Mouse (Mus musculus): ENCODE measurements around the gene Spata32. TPM values are rescaled to one million over a fixed set of nuclear protein-coding genes. Genes with fewer than 3 reads are reported as not detected.

Gene Spata32
- total RNA-seq, 2 experiments from 2014 or later = 1.0 to 1.2 TPM

DNA sequence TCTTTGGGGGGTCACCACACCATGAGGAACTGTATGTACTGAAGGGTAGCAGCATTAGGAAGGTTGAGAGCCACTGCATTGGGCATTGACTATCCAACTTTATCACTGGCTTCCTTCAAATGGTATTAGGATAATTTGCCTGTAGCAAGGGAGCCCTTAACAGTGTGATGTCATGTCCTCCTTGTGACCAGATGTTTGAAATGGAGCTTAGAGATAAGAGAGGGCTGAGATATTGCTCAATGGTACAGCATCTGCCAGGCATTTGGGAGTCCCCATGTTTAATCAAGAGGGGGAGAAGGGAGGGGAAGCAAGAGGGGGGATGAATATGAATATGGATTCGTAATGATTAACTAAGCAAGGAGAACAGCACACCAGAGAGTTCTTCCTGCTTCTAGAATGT, 2.9 kb downstream of the Spata32 start:
- DNase-seq (ENCODE audit: low spot score in 2 of 2) = no peak
- intact Hi-C loops (cut with DNase I) = no loop called here

GRCm38 (mm10) chr11:103213712-103214111, 4.5 kb downstream of the Spata32 start:
- intact Hi-C loops (cut with DNase I) = no loop called here
- no peak for DNase-seq (ENCODE audit: low spot score in 2 of 2)

DNA sequence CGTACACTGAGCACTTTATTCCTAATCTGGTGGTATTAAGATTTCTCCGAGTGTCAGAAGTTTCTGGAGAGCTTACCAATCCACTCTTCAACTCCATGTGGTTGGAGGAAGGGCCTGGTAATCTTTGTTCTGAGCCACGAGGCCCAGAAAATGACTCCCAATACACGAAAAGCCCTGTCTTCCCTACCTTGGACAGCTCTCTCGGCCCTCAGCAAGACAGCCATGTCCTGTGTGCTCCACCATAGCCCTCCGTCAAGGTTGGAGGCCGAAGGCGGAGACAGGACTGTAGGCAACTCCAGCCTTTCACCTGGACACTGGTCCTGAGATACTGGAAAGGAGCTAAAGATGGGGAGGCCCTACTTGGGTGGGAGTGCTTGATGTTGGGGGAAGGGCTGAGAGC, 7.9 kb downstream of the Spata32 start:
- intact Hi-C loops (cut with DNase I) = no loop called here
- DNase-seq (ENCODE audit: low spot score in 2 of 2) = no peak

DNA sequence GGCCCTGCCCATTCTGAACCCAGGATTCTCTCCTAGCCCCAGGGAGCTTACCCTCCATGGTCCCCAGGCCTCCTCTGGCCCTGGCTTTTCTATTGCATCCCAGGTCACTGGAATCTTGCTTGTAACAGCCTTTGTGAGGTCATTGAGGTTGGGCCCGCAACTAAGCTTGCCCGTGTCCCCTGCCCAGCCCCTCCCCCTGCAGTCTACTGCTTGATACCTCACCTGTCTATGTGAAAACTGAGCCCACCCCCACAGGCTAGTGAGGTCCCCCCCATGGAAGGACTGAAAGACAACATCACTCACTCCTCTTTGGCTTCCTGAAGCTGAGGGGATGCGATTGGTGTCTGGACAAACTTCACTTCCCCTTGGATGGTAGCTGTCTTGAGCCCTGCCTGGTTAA, 9.8 kb downstream of the Spata32 start, which contains the start of gene 1700023F06Rik:
1700023F06Rik (minus strand) TSS at position 101 of the 400 bp plus-strand sequence.
- intact Hi-C loops (cut with DNase I) = no loop called here
- DNase-seq (ENCODE audit: low spot score in 2 of 2) = no peak

GRCm38 (mm10) chr11:103206203-103206602, 12.0 kb downstream of the Spata32 start:
- intact Hi-C loops (cut with DNase I) = no loop called here
- peak in 1 of 2 experiments; percentile 50 for DNase-seq (ENCODE audit: low spot score in 2 of 2)

- no peak for DNase-seq (ENCODE audit: low spot score in 2 of 2)
- intact Hi-C loops (cut with DNase I) = no loop called here
Observed at GRCm38 (mm10) chr11:103202376-103202775, 15.9 kb downstream of the Spata32 start.

DNA sequence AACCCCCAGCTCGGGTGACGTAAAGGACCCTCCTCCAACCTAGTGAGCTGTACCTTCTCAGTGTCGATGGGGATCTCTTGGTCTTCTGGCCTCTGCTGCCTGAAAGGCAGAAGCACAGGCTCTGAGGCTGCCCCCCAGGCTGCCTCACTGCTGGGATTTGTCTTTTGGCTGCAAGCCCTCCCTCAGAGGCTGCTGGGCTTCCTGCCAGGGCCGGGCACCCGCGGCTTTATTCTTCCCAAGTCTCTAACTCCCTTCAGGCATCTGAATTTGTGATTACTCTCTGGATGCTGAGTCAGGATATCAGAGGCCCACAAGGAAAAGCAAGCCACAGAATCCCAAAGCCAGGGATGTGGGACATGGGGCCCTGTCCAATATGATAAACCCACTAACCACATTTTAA, 16.6 kb downstream of the Spata32 start:
- DNase-seq (ENCODE audit: low spot score in 2 of 2) = peak; percentile 78 to 85
- intact Hi-C loops (cut with DNase I) = no loop called here

DNA sequence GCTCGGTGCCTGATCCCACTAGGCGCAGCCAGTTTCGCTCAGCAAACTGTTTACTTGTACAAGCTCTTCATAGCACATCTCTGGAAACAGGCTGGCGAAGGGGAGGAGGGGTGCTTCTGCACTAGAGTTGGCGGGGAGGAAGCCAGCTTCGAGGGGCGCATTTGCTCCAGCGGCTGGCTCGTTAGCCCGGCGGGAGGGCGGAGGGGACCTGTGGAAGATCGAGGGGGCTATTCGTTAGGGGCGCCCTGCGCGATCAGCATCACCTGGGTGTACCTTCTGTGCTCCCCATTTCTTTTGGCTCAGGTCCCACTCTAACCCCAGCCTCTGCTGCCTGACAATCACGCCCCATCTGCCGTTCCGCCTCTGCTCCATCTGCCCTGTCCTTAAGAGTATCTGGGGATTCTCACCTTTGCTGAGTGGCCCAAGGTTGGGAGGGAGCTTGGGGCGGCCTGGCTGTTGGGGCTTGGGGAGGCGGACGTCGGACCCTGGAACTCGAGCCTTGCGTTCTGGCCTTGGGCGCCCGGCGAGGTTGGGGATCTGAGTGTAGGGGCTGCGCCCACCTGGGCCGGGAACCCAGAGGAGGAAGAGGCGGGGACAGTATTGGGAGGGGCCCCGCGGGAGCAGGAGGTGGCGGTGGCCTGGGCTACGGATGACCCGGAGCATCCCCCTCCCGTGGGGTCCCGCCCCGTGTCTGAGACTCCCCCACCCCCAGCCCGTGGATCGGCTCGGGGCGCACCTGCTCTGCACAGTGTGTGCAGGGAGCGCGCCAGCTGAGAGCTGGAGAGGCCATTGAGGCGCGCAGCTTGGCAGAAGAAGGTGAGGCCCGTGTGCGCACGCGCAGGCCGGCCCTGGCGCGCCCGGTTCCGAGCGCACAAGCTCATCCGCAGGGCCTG, 19.1 kb downstream of the Spata32 start:
- intact Hi-C loops (cut with DNase I) = no loop called here
- peak; percentile 79 to 88 for DNase-seq (ENCODE audit: low spot score in 2 of 2)

DNA sequence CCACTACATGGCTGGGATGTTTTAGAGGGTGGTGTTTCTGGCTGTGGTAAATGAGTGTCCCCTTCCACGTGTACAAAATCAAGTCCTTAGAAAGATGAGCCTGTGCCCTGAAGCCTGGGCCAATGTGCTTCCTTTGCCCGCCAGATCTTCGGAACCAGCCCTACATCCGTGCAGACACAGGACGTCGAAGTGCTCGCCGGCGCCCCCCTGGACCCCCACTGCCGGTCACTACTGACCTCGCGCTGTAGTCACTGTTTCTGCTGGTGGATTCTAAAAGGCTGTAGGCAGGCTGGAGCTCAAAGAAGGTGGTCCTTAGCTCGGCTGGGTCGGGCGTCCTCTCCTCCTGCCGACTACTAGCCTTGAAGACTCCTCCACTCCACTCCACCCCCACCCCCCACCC, 19.9 kb downstream of the Spata32 start:
- intact Hi-C loops (cut with DNase I) = no loop called here
- no peak for DNase-seq (ENCODE audit: low spot score in 2 of 2)

GRCm38 (mm10) chr11:103197340-103197739, 20.9 kb downstream of the Spata32 start:
- peak; percentile 56 to 67 for DNase-seq (ENCODE audit: low spot score in 2 of 2)
- intact Hi-C loops (cut with DNase I) = no loop called here

DNA sequence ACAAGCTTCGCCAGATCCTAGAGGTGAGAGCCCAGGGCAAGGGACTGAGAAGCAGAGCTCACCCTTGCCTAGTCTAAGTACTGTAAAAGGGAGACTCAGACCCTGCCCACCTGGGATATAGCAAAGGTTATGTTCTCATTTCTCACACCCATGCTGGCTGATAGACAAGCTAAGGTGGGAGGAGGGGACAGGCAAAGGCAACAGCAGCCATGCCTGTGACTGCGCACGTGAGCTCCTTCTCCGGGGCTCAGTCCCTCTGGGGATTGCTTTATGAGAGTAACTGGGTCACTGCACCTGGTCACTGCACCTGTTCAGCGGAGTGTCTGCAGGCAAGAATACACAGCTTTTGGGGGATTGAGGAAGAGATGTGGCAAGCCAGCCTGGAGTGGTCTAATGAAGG, 22.6 kb downstream of the Spata32 start:
- DNase-seq (ENCODE audit: low spot score in 2 of 2) = no peak
- intact Hi-C loops (cut with DNase I) = no loop called here

- DNase-seq (ENCODE audit: low spot score in 2 of 2) = no peak
- intact Hi-C loops (cut with DNase I) = no loop called here
Observed at GRCm38 (mm10) chr11:103195236-103195635, 23.0 kb downstream of the Spata32 start.

DNA sequence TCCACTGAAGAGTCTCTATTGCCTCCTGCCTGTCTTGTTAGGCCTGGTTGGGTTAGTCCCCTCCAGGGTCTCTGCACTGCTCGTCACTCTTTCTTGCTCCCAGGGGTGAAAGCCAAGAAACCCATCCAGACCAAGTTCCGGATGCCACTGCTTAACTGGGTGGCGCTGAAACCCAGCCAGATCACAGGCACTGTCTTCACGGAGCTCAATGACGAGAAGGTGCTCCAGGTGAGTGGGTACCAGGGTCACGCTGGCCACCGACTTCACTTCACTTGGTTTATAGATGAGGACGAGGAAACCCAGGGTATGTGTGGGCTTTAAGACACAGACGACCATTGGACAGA, 24.4 kb downstream of the Spata32 start:
- intact Hi-C loops (cut with DNase I) = no loop called here
- no peak for DNase-seq (ENCODE audit: low spot score in 2 of 2)

- peak; percentile 79 to 83 for DNase-seq (ENCODE audit: low spot score in 2 of 2)
- intact Hi-C loops (cut with DNase I) = no loop called here
Observed at GRCm38 (mm10) chr11:103192956-103193824, 25.0 kb downstream of the Spata32 start.

- intact Hi-C loops (cut with DNase I) = no loop called here
- peak; percentile 74 for DNase-seq (ENCODE audit: low spot score in 2 of 2)
Observed at GRCm38 (mm10) chr11:103192230-103192955, 25.8 kb downstream of the Spata32 start.

GRCm38 (mm10) chr11:103184891-103185290, 33.3 kb downstream of the Spata32 start:
- intact Hi-C loops (cut with DNase I) = no loop called here
- DNase-seq (ENCODE audit: low spot score in 2 of 2) = peak; percentile 60 to 71

DNA sequence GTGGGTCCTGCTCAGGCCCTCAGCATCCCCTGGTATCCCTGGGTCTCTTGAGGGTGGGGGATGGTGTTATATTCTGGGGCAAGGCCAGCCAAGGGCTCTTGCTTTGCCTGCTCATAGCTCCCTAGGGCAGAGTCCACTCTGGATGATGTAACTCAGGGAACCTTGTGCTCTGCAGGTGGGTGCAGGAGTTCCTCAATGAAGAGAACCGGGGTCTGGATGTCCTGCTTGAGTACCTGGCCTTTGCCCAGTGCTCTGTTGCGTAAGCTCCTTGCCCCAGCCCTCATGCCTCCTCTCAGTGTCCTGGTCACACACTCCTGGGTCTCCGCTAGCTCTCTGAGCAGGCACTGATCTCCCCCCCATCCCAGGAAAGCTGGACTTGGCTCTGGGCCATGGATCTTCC, 36.3 kb downstream of the Spata32 start:
- intact Hi-C loops (cut with DNase I) = no loop called here
- no peak for DNase-seq (ENCODE audit: low spot score in 2 of 2)

DNA sequence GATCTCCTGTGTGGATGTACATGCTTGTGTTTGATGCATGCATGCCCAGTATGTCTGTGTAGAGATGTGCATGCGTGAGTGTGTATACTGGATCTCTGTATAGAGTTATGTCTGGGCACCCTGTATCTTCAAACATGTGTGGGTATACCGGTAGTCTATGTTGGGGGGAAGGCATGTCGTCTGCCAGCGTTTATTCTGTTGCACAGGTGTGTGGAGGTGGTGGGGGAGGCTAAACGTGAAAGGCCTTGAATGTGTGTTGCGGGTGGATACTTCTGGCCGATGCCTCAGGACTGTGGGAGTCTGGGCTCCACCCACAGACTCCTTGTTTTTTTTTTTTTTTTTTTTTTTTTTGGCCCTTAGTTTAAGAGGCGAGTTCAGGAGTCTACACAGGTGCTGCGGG, 36.9 kb downstream of the Spata32 start:
- DNase-seq (ENCODE audit: low spot score in 2 of 2) = peak in 1 of 2 experiments; percentile 5
- intact Hi-C loops (cut with DNase I) = no loop called here

- DNase-seq (ENCODE audit: low spot score in 2 of 2) = no peak
- intact Hi-C loops (cut with DNase I) = no loop called here
Observed at GRCm38 (mm10) chr11:103180426-103180825, 37.8 kb downstream of the Spata32 start.

- peak in 1 of 2 experiments; percentile 2 for DNase-seq (ENCODE audit: low spot score in 2 of 2)
- intact Hi-C loops (cut with DNase I) = no loop called here
Observed at GRCm38 (mm10) chr11:103178748-103179147, 39.5 kb downstream of the Spata32 start.
